Mouse (Mus musculus) telencephalon, adult 2 months (tissue): ENCODE measurements around the gene Galc.

ENCODE experiments used
- DNase-seq: peaks from one replicate; pipeline ENCODE4 v3.0.0-alpha.2; 2011; ENCODE audit warnings: low read depth, low spot score

Gene Galc

GRCm38 (mm10) chr12:98187186-98187899 is 71.9 kb downstream of the Galc start:
- peak; percentile 86 for DNase-seq

DNA sequence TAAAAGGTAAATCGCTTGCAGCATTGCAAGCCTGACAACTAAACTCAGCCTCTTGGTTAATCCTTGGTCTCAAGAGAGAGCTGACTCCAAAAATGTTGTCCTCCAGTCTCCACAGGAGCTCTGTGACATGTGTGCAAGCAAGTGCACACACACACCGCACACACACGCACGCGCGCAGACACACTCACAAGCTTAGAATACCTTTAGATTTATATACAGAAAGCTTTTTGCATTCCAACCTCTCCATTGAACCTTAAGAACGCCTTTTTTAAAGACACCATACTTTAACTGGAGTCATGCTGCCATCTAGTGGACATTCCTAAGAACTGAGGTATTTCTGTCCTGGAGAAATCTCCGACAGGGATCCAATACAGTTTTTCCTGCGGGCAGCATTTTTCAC is 77.5 kb downstream of the Galc start:
- peak; percentile 67 for DNase-seq

DNA sequence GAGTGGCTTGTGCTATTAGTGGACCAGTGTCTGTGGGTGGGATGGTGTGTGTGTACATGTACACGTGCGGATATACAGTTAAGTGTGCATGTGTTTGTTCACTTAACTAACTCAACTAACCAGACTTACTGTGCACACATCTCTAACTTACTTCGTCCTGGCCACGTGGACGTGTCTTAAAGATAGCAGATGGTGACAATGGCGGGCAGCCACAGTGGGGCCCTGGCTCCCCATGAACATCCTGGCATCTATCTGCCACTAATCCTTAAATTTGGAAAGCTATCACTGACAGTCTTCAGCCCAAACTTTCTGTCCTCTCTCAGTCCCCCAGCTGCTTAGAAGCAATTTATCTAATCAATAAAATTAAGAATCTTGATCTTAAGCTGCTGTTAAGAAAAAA is 78.5 kb downstream of the Galc start:
- no peak for DNase-seq

DNA sequence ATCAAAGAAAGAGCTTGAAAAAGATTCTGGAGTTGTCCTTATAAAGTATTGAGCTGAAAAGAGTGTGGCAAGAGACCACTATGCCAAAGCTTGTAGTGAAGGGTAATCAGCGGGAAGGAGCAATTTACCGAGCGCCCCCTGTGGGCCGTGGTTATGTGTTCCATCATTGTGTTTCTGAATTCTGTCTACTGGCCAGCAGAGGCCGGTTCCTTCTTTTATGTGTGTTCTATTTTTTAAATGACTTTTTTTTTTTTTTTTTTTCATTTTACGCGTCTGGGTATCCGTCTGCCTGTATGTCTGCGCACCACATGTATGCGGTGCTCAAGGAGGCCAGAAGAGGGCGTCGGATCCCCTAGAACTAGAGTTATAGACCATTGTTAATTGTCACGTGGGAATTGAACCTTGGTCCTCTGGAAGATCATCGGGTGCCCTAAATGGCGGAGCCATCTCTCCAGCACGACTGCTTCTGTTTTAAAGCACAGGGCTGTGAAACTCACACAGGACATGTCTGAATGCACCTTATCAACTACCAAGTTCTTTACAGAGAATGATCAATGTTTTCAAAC is 78.9 kb downstream of the Galc start:
- DNase-seq = no peak

DNA sequence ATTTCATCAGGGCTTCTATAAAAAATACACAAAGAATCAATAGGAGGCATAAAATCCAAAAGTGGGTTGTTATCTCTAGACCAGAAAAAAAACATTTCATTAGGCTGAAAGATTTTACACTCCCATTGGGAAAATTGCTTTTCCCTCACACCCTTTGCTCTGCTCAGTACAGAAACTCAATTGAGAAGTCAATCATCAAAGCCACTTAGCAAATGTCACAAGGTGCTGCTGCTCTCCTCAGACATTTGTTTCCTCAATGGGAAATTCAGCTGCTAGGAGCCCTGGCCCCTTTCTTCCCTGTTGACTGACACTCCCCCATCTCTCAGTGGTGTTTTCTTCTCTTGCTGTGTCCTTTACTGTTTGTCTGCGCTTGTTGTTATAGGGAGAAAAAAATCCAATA is 79.8 kb downstream of the Galc start:
- DNase-seq = no peak

GRCm38 (mm10) chr12:98176632-98177031 is 82.6 kb downstream of the Galc start:
- DNase-seq = no peak

DNA sequence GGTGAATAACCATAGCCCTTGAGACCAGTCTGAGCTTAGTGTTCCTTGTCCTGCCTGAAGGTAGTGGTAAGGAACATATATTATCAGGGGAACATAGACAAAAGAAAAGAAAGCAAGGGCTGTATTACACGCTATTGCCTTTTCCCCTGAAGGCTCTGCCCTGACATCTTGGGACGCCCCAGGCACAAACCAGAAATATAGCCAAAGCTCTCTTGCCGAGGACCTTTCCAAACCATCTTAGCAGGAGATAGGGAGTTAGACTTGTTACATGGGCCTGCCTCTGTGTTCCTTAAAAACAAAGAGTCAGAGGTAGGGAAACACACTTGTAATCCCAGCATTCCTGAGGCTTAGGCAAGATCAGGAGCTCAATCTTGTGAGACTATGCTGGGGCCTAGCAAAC is 97.4 kb downstream of the Galc start:
- no peak for DNase-seq

DNA sequence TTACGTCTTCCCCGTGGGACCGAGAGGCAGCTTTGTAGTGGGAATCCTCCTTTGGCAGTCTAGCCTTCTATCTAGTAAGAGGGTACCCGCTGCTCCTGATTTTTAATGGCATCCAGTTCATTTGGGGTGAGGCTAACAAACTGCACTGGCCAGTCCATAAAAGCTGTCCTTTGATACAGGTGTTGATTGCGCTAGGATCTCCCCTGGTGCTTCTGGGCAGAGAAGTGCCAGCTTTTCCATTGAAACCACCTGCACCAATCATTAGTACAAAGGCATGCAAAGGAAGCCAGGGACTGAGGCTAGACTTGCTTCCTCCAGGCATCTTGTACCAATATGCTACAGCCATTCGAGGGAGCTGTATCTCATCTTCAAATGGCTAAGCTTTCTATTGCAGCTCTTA is 98.4 kb downstream of the Galc start:
- no peak for DNase-seq
